Mouse (Mus musculus) forebrain, embryonic 12.5 days (tissue): ENCODE data around the gene Zfpm1. TPM values are rescaled to one million over a fixed set of nuclear protein-coding genes. Genes with fewer than 3 reads are reported as not detected.
A peak's percentile ranks its signal among the peaks of the same experiment; 100 is the strongest.
"Not testable (repeated sequence)": the region's sequence is repeated elsewhere in the genome, so short reads cannot be mapped to it uniquely, and the experiment has no call there.

Source experiments
- ATAC-seq: fragments of 200-750 bp; cut with Nextera tagmentation; 2 replicates; pipeline ENCODE4 v1.8.0; 2017; ENCODE audit warnings: moderate TSS enrichment; ENCODE audit not compliant: low FRiP score
- H3K27ac ChIP-seq: fragments of 300-500 bp; sonication (generic); 2 replicates; pipeline ENCODE4 v1.5.1; 2016; ENCODE audit warnings: mild to moderate bottlenecking
- H3K27me3 ChIP-seq: fragments of 300-500 bp; sonication (generic); 2 replicates; pipeline ENCODE4 v1.6.1; 2016; ENCODE audit warnings: mild to moderate bottlenecking
- H3K36me3 ChIP-seq: fragments of 300-500 bp; sonication (generic); replicated peaks from 2 replicates; pipeline ENCODE4 v1.6.1; 2016; ENCODE audit warnings: mild to moderate bottlenecking
- H3K4me1 ChIP-seq: fragments of 300-500 bp; sonication (generic); 2 replicates; pipeline ENCODE4 v1.6.1; 2016
- H3K4me2 ChIP-seq: fragments of 300-500 bp; sonication (generic); 2 replicates; pipeline ENCODE4 v1.6.1; 2016; ENCODE audit warnings: mild to moderate bottlenecking, moderate library complexity
- H3K4me3 ChIP-seq: fragments of 300-500 bp; sonication (generic); replicated peaks from 2 replicates; pipeline ENCODE4 v1.5.1; 2016; ENCODE audit warnings: mild to moderate bottlenecking
- H3K9ac ChIP-seq: fragments of 300-500 bp; sonication (generic); 2 replicates; pipeline ENCODE4 v1.6.1; 2016; ENCODE audit warnings: mild to moderate bottlenecking
- H3K9me3 ChIP-seq: fragments of 300-500 bp; sonication (generic); 2 replicates; pipeline ENCODE4 v1.6.1; 2016
- WGBS: fragments of 180-500 bp; shearing (Covaris S2); methylation state at CpG from one replicate; pipeline ENCODE4 v1.1.7; 2016; 5-methylcytosine and 5-hydroxymethylcytosine counted together
- polyA plus RNA-seq: library from polyadenylated mRNA; unstranded; fragments of >200 nt; fragmentation: Nextera tagmentation; extraction: Ambion mirVana; gene quantifications from 2 replicates; pipeline ENCODE4 v1.2.1, GENCODE M21; 2016

The Zfpm1 gene
- polyA plus RNA-seq, 1 experiment from 2014 or later = 1.2 TPM

DNA sequence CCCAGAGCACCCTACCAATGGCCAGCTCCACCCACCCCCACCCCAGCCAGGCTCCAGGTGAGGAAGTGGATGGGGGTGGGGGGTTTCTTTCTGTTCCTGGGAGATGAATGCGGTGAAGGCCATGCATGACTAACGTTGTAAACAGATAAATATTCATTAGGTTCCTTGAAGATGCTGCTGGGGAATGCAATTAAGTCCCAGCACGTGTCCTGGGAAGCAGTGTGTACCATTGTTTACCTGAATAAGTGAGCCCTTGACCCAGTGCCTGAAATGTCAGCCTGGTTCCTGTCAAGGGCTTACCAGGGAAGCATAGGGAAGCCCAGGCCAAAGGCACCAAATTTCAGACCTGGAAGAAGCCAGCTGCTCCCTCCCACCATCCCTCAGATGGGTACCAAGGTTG is 38.6 kb downstream of the Zfpm1 start:
- Histone ChIP-seq H3K4me1 (peaks cover 43% of the 10 kb centered on the region), H3K27ac (no peak overlapping the region), H3K4me3 (no peak overlapping the region), H3K9ac (no peak overlapping the region), H3K4me2 (no peak overlapping the region), H3K27me3 (peaks cover 10% of the 10 kb centered on the region), H3K36me3 (no peaks in the 10 kb centered on the region), H3K9me3 (no peaks in the 10 kb centered on the region)
- ATAC-seq = no peak
- WGBS = 7% methylated on average over 3 of the region's 3 CpGs

- no peak overlapping the region for H3K27ac ChIP-seq
- ATAC-seq = no peak
- H3K9ac ChIP-seq = peak overlapping the region; percentile 7; the same call in 1 of the 2 replicates
- no peak overlapping the region for H3K4me2 ChIP-seq
- H3K36me3 ChIP-seq = no peaks in the 10 kb centered on the region
- H3K9me3 ChIP-seq = no peaks in the 10 kb centered on the region
- H3K4me1 ChIP-seq = peaks cover 52% of the 10 kb centered on the region
- 73% methylated on average over 10 of the region's 10 CpGs for WGBS
- H3K27me3 ChIP-seq = peaks cover 16% of the 10 kb centered on the region
- H3K4me3 ChIP-seq = no peak overlapping the region
Observed at GRCm38 (mm10) chr8:122321455-122321921, 39.5 kb downstream of the Zfpm1 start.

GRCm38 (mm10) chr8:122322126-122322525 is 40.2 kb downstream of the Zfpm1 start:
- Histone ChIP-seq H3K4me3 (no peak overlapping the region), H3K27me3 (peaks cover 16% of the 10 kb centered on the region), H3K9ac (no peak overlapping the region), H3K4me2 (no peak overlapping the region), H3K4me1 (peaks cover 52% of the 10 kb centered on the region), H3K27ac (no peak overlapping the region), H3K9me3 (no peaks in the 10 kb centered on the region), H3K36me3 (no peaks in the 10 kb centered on the region)
- ATAC-seq = no peak
- WGBS = 89% methylated on average over 7 of the region's 7 CpGs

- WGBS = 64% methylated on average over 11 of the region's 11 CpGs
- no peak overlapping the region for H3K27ac ChIP-seq
- H3K9ac ChIP-seq = no peak overlapping the region
- no peaks in the 10 kb centered on the region for H3K36me3 ChIP-seq
- peaks cover 49% of the 10 kb centered on the region for H3K4me1 ChIP-seq
- no peak overlapping the region for H3K4me2 ChIP-seq
- no peaks in the 10 kb centered on the region for H3K9me3 ChIP-seq
- H3K4me3 ChIP-seq = no peak overlapping the region
- H3K27me3 ChIP-seq = peaks cover 16% of the 10 kb centered on the region
- ATAC-seq = no peak
Observed at GRCm38 (mm10) chr8:122322792-122323191, 40.9 kb downstream of the Zfpm1 start.

DNA sequence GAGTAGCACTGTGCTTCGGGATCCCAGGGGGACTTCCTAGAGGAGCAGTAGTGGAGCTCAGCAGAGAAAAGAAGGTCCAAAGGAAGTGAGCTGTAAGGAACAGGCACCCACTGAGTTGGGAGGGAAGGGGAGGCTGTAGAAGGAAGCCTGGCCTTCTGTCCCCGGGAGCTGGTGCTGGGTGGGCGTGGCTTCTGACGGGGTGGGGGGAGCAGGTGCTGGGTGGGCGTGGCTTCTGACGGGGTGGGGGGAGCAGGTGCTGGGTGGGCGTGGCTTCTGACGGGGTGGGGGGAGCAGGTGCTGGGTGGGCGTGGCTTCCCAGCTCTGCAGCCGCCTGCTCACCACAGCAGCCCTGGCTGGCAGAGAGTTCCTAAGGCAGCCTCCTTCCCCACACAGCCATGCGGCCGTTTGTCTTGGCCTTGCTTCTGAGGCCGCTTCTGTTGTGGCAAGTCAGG is 42.0 kb downstream of the Zfpm1 start:
- not testable (repeated sequence) for H3K4me3 ChIP-seq, H3K9ac ChIP-seq, H3K36me3 ChIP-seq, H3K9me3 ChIP-seq, ATAC-seq
- peaks cover 16% of the 10 kb centered on the region for H3K27me3 ChIP-seq
- 0 out of 2 replicates have a peak overlapping the region, but pooled peaks have one; percentile 6 for H3K4me2 ChIP-seq
- WGBS = 3% methylated on average over 13 of the region's 13 CpGs
- 0 out of 2 replicates have a peak overlapping the region, but pooled peaks have one; percentile 25 for H3K27ac ChIP-seq
- H3K4me1 ChIP-seq = peaks cover 53% of the 10 kb centered on the region

GRCm38 (mm10) chr8:122325196-122325595 is 43.3 kb downstream of the Zfpm1 start:
- Histone ChIP-seq H3K4me1 (peaks cover 65% of the 10 kb centered on the region), H3K27ac (no peak overlapping the region), H3K36me3 (no peaks in the 10 kb centered on the region), H3K9me3 (no peaks in the 10 kb centered on the region), H3K27me3 (peaks cover 13% of the 10 kb centered on the region), H3K4me2 (no peak overlapping the region), H3K9ac (no peak overlapping the region), H3K4me3 (no peak overlapping the region)
- no peak for ATAC-seq
- WGBS = 64% methylated on average over 2 of the region's 2 CpGs

GRCm38 (mm10) chr8:122326114-122326542 is 44.2 kb downstream of the Zfpm1 start:
- no peak overlapping the region for H3K4me3 ChIP-seq
- H3K27ac ChIP-seq = no peak overlapping the region
- no peaks in the 10 kb centered on the region for H3K9me3 ChIP-seq
- 7% methylated on average over 14 of the region's 14 CpGs for WGBS
- H3K9ac ChIP-seq = no peak overlapping the region
- H3K4me2 ChIP-seq = no peak overlapping the region
- peaks cover 58% of the 10 kb centered on the region for H3K4me1 ChIP-seq
- no peaks in the 10 kb centered on the region for H3K36me3 ChIP-seq
- no peak for ATAC-seq
- H3K27me3 ChIP-seq = peaks cover 13% of the 10 kb centered on the region

GRCm38 (mm10) chr8:122329072-122329471 is 47.1 kb downstream of the Zfpm1 start:
- H3K4me3 ChIP-seq = no peak overlapping the region
- no peaks in the 10 kb centered on the region for H3K9me3 ChIP-seq
- peaks cover 25% of the 10 kb centered on the region for H3K27me3 ChIP-seq
- H3K4me2 ChIP-seq = no peak overlapping the region
- peaks cover 45% of the 10 kb centered on the region for H3K4me1 ChIP-seq
- H3K36me3 ChIP-seq = no peaks in the 10 kb centered on the region
- 78% methylated on average over 6 of the region's 8 CpGs for whole genome bisulfite sequencing
- H3K27ac ChIP-seq = 0 out of 2 replicates have a peak overlapping the region, but pooled peaks have one; percentile 1
- no peak for ATAC-seq
- H3K9ac ChIP-seq = no peak overlapping the region

GRCm38 (mm10) chr8:122329553-122330239 is 47.8 kb downstream of the Zfpm1 start:
- WGBS = 66% methylated on average over 22 of the region's 22 CpGs
- Histone ChIP-seq H3K4me3 (no peak overlapping the region), H3K36me3 (no peaks in the 10 kb centered on the region), H3K9me3 (no peaks in the 10 kb centered on the region), H3K9ac (no peak overlapping the region), H3K4me1 (peaks cover 39% of the 10 kb centered on the region), H3K27ac (0 out of 2 replicates have a peak overlapping the region, but pooled peaks have one; percentile 1), H3K27me3 (peaks cover 31% of the 10 kb centered on the region), H3K4me2 (no peak overlapping the region)
- no peak for ATAC-seq

GRCm38 (mm10) chr8:122330446-122331133 is 48.6 kb downstream of the Zfpm1 start:
- no peak for ATAC-seq
- Histone ChIP-seq H3K27me3 (peaks cover 33% of the 10 kb centered on the region), H3K9me3 (no peaks in the 10 kb centered on the region), H3K9ac (no peak overlapping the region), H3K4me2 (no peak overlapping the region), H3K27ac (no peak overlapping the region), H3K4me3 (no peak overlapping the region), H3K36me3 (no peaks in the 10 kb centered on the region), H3K4me1 (peaks cover 34% of the 10 kb centered on the region)
- WGBS = 78% methylated on average over 12 of the region's 12 CpGs

- WGBS = 84% methylated on average over 3 of the region's 3 CpGs
- H3K27me3 ChIP-seq = peaks cover 33% of the 10 kb centered on the region
- no peak overlapping the region for H3K27ac ChIP-seq
- peaks cover 34% of the 10 kb centered on the region for H3K4me1 ChIP-seq
- no peak overlapping the region for H3K4me3 ChIP-seq
- H3K9ac ChIP-seq = no peak overlapping the region
- ATAC-seq = no peak
- H3K36me3 ChIP-seq = no peaks in the 10 kb centered on the region
- no peaks in the 10 kb centered on the region for H3K9me3 ChIP-seq
- no peak overlapping the region for H3K4me2 ChIP-seq
Observed at GRCm38 (mm10) chr8:122331134-122331523, 49.2 kb downstream of the Zfpm1 start.

GRCm38 (mm10) chr8:122332753-122333506 is 51.0 kb downstream of the Zfpm1 start:
- H3K27ac ChIP-seq = no peak overlapping the region
- H3K4me3 ChIP-seq = no peak overlapping the region
- 64% methylated on average over 6 of the region's 6 CpGs for WGBS
- no peak overlapping the region for H3K4me2 ChIP-seq
- H3K9ac ChIP-seq = no peak overlapping the region
- peaks cover 40% of the 10 kb centered on the region for H3K4me1 ChIP-seq
- no peak for ATAC-seq
- peaks cover 51% of the 10 kb centered on the region for H3K27me3 ChIP-seq
- H3K9me3 ChIP-seq = no peaks in the 10 kb centered on the region
- H3K36me3 ChIP-seq = no peaks in the 10 kb centered on the region
